Mouse (Mus musculus) right cerebral cortex, postnatal 10 days (tissue): Measurements from ENCODE around the gene Mrgprg.

Source experiments
- DNase-seq, 2 experiments: peaks; one replicate each; pipeline ENCODE4 v3.0.0; 2021; ENCODE audit warnings: low spot score in 2 of 2

Mrgprg gene

DNA sequence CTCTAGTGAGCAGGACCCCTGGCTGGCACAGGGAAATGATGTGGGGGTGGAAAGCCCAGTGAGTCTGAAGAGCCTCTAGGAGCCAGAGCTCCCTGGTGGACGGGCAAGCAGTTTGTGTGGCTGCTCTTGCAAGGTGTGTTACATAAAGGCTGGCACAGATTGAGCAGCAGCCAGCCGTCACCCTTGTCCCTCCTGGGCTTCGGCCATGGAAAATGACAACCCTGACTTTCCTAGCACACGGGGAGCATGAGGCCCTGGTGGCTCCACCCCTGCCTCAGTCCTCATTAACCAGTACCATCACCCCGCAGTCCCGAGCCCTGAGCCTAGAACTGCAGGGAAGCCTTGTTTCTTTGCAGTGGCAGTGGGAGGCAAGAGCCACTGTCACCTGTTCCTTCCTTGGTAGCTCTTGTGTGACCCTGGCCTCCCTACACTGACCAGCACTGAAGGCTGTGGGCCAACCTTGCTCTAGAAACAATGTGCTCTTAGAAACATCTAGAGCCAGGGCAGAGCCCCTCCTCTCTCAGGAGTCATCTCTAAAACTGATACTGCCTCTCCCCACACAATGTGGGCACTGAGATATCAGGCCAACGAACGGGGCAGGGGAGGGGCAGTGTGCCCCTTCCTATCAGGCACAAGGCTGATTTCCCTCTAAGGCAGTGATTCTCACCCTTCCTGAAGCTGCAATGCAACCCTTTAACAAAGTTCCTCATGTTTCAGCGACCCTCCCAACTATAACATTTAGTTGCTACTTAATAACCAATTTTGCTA is 11.3 kb downstream of the Mrgprg start:
- no peak for DNase-seq

DNA sequence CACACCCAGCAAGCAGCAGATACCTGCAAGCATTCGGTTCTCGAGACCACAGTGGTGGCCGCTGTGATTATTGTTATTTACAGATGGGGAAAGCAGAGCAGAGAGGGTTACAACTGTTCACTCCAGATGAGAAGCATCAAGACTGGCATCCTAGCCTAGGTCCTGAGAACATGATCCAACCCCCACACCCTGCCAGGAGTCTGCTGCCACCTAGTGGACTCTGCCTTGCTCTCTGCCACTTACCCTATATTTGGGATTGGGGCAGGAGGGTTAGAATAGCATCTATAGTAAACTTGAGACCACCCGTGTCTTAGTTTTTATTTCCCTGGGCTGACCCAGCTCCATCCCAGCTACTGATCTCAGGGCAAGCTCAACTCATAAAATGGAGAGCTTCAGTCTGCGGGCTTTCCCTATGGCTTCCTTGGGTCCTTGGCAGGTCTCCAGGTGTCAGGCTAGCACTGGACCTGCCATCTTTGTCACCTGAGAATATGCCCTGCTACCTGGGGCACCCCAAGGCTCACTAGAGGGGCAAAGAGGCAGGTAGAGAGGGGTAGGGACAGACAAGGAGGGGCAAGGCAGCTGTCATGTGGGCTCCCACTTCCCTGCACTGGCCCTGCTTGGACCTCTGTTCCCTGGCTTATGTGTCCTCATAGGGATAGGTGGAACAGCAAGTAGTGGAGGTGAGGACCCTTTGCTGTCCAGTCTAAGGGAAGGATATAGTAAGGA is 12.6 kb downstream of the Mrgprg start:
- peak in 1 of 2 experiments; percentile 61 for DNase-seq

GRCm38 (mm10) chr7:143752606-143753005 is 14.2 kb downstream of the Mrgprg start:
- DNase-seq = no peak

GRCm38 (mm10) chr7:143752056-143752455 is 14.7 kb downstream of the Mrgprg start:
- no peak for DNase-seq

- no peak for DNase-seq
Observed at GRCm38 (mm10) chr7:143751380-143751779, 15.4 kb downstream of the Mrgprg start.

DNA sequence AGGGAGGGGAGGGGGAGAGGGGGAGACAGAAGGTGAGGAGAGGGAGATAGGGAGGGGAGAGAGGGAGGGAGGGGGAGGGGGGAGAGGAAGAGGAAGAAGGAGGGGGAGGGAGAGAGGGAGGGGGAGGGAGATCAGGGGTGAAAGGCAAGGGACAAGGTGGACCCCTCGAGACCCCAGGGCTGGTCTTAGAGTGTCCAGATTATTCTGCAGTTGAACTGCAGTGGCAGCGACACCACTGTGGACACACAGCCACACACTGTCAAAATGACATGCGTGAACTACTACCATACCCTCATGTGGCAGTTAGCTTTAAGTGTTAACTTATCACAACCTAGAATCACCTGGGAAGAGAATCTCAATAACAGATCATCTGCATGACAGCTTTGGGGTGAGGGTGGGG is 17.7 kb downstream of the Mrgprg start:
- no peak for DNase-seq

GRCm38 (mm10) chr7:143748041-143748868 is 18.5 kb downstream of the Mrgprg start:
- peak; percentile 91 to 92 for DNase-seq

DNA sequence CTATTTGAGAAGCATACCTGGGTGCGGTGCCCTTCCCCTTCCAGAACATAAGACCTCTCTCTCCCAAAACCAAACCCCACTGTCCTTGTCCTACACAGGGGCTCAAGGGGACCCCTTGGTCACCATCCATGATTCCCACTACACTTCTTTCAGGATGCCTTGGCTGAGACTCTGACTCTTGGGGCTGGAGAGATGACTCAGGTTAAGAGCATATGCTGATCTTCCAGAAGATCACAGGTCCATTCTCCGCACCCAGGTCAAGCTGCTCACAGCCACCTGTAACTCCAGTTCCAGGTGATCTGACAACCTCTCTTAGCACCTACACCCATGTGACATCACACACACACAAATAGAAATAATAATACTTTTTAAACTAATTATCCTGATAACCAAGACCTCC is 26.1 kb downstream of the Mrgprg start:
- no peak for DNase-seq

DNA sequence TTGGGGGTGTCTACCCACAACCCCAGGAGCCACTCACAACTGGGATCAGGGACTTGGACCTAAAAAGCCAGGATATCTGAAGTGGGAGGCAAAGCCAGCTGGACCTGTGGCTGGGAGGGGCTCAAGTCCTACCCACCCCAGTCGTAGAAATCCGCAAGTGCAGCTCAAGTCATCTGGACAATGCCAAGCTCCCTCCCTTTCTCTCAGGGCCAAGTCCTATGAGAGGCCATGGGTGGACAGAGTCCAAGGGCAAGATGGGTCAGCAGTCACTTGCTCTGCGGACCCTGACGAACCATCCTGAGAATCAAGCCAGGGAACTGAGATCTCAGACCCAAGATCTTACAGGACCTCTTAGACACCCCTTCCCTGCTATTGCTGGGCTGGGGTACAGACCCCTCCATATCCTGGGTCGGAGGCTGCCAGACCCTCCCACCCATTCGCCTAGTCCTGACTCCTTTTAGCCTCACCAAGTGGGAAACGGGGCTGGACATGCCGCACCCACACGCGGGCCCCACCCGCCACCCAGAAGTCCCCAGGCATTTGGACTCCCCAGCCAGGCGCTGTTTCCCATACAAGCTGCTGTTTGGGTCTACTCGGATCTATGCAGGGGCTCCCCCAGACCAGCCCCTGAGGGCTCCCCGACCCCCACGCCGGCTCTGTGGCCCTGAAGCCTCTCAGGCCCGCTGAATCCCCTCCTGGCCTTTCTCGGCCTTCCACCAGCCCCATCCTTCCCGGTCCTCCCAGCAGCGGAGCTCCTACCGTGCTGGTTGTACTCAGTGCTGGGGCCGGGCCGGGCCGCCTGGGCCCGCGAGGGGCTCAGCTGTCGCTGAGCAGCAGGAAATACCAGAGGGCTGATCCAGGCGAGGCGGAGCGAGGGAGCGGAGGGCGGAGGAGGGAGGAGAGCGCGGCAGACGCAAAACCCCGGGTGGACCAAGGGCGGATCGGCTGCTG is 27.0 kb downstream of the Mrgprg start:
- DNase-seq = peak; percentile 89 to 91

GRCm38 (mm10) chr7:143738601-143739006 is 28.2 kb downstream of the Mrgprg start:
- DNase-seq = peak in 1 of 2 experiments; percentile 37

DNA sequence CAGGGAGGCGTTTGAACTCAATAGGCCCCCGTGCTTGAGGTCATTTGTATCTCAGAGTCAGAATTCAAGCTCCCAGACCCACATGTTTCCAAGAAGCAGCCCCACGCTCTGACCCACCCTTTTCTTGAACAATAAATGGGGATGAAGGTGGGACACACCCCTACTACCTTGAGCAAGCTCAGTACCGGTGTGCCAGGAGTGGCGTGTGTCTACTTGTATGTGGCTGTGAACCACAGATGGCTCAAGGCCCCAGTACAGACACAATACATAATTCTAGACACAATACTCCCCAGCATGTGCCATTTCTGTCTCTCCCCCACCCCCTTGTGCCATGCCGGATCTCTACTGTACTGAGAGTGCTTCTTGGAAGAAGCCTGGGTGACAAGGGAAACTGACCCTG is 28.6 kb downstream of the Mrgprg start:
- DNase-seq = no peak

DNA sequence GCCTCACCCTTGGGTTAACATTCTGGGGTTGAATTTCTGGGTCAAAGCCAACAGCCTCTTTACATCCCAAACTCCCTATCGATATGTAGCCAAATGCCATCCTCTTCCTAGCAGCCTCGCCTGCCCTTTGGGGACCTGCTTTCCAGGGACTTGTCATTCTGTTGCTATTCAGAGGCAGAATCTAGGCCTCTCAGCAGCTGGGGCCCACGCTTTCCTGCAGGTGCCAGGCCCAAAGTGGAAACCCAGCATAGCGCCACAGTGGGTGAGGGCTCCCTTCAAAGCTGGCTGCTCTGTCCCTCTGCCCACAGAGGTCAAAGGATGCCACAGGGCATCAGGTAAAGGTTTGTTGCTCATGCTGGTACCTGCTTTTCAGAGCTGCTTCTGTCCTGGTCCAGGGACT is 33.0 kb downstream of the Mrgprg start:
- no peak for DNase-seq

- no peak for DNase-seq
Observed at GRCm38 (mm10) chr7:143729886-143730285, 36.9 kb downstream of the Mrgprg start.

GRCm38 (mm10) chr7:143726396-143726795 is 40.4 kb downstream of the Mrgprg start:
- DNase-seq = no peak

GRCm38 (mm10) chr7:143723841-143724240 is 43.0 kb downstream of the Mrgprg start:
- no peak for DNase-seq

- no peak for DNase-seq
Observed at GRCm38 (mm10) chr7:143722646-143723045, 44.1 kb downstream of the Mrgprg start.

- DNase-seq = no peak
Observed at GRCm38 (mm10) chr7:143717811-143718210, 49.0 kb downstream of the Mrgprg start.
